Mouse (Mus musculus): ENCODE results near the gene Pabpc4.

DNA sequence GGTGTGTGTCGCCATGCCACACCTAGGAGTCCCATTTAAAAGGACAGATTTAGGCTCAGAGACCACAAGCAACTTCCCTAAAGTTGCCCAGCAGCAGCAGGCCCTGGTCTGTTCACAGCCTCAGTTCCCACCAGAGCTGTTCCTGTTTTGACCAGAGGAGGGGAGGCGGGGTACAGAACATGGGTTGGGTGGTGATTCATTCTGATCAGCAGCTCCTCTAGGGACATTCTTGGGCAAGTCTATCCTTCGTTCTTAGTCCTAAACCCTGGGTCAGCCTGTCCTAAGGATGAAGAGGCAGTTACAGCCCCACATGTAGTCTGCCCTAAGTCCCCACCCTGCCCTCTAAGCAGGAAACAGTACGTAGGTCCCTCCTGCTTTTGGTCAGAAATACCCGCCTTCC lies 78.1 kb downstream of the Pabpc4 start:
- TF ChIP-seq CTCF (IDR thresholded peaks at IDR 0.05; ENCODE audit: low read depth, low read length), result no peak
- no peak for TF ChIP-seq EP300 (IDR thresholded peaks at IDR 0.05; ENCODE audit: insufficient read depth, low read depth, low read length)

Measured in ES-Bruce4 (cell line).